29 mouse cellular contexts compared by ENCODE assay signal in genomic region chr1:112779801-112780200, GRCm38 (mm10).
DNase-seq lines count a peak whose midpoint lies in the region; ATAC-seq and TF ChIP-seq lines count a peak whose summit lies in the region.
"Had no signal": no experiment of that assay in that cellular context is flagged by ENCODE, and none has a peak within 500 bp of the region (broad histone marks: within the 10 kb centered on the region; RNA-seq: fewer than 3 reads in every experiment).

No protein-coding gene starts in this region.

- ATAC-seq in kidney, embryonic 14.5 days (ENCODE audit: low FRiP score, low TSS enrichment): no peak
- ATAC-seq in kidney, embryonic 15.5 days (replicated peaks; ENCODE audit: low FRiP score): no peak
- ATAC-seq: activated CD4-positive, CD25-positive, alpha-beta regulatory T cell, adult 4 months; CD4-positive, CD25-positive, alpha-beta regulatory T cell, adult 4 months; forebrain, embryonic 14.5 days; forebrain, embryonic 16.5 days; Patski had no signal

- no peak overlapping the region for H3K9ac ChIP-seq in kidney, embryonic 14.5 days (ENCODE audit: low read depth, low read length)
- H3K9ac ChIP-seq in kidney, embryonic 15.5 days: no peak overlapping the region
- H3K9ac ChIP-seq: embryonic facial prominence, embryonic 13.5 days; embryonic facial prominence, embryonic 15.5 days; forebrain, embryonic 12.5 days had no signal

- no peak for TF ChIP-seq CTCF in kidney, adult 2 months (conservative IDR thresholded peaks at IDR 0.05; ENCODE audit: insufficient read depth, insufficient read length, low read depth, low read length)

- H3K27me3 ChIP-seq in kidney, adult 2 months (replicated peaks; ENCODE audit: control insufficient read depth, insufficient read depth, low read length): no peaks in the 10 kb centered on the region
- H3K27me3 ChIP-seq in kidney, embryonic 14.5 days (ENCODE audit: control insufficient read depth, insufficient read depth, low read length): no peaks in the 10 kb centered on the region
- H3K27me3 ChIP-seq in kidney, embryonic 15.5 days: no peaks in the 10 kb centered on the region
- H3K27me3 ChIP-seq: CH12.LX; embryonic facial prominence, embryonic 13.5 days; embryonic facial prominence, embryonic 15.5 days; forebrain, embryonic 12.5 days; Patski had no signal

- peaks cover 2% of the 10 kb centered on the region; the same call in 1 of the 2 replicates for H3K4me1 ChIP-seq in kidney, adult 2 months (ENCODE audit: control insufficient read depth, insufficient read depth, low read length)
- H3K4me1 ChIP-seq in kidney, embryonic 14.5 days (ENCODE audit: control insufficient read depth, insufficient read depth, low read length): no peaks in the 10 kb centered on the region
- no peaks in the 10 kb centered on the region for H3K4me1 ChIP-seq in kidney, embryonic 15.5 days
- H3K4me1 ChIP-seq: embryonic facial prominence, embryonic 13.5 days; embryonic facial prominence, embryonic 15.5 days; forebrain, embryonic 10.5 days; forebrain, embryonic 12.5 days had no signal

- peak overlapping the region; percentile 22; the same call in 1 of the 2 replicates for H3K27ac ChIP-seq in kidney, adult 2 months (ENCODE audit: insufficient read depth, low read depth, low read length)
- H3K27ac ChIP-seq in kidney, embryonic 14.5 days (ENCODE audit: low read depth, low read length): no peak overlapping the region
- no peak overlapping the region for H3K27ac ChIP-seq in kidney, embryonic 15.5 days
- H3K27ac ChIP-seq: embryonic facial prominence, embryonic 13.5 days; embryonic facial prominence, embryonic 15.5 days; forebrain, embryonic 10.5 days; forebrain, embryonic 12.5 days had no signal

- H3K4me3 ChIP-seq in kidney, adult 2 months (ENCODE audit: insufficient read depth, low read depth, low read length): no peak overlapping the region
- H3K4me3 ChIP-seq in kidney, embryonic 14.5 days (ENCODE audit: low read length): no peak overlapping the region
- H3K4me3 ChIP-seq in kidney, embryonic 15.5 days (replicated peaks): no peak overlapping the region
- H3K4me3 ChIP-seq: embryonic facial prominence, embryonic 13.5 days; embryonic facial prominence, embryonic 15.5 days; erythroblast, embryonic 14.5 days; forebrain, embryonic 10.5 days; forebrain, embryonic 12.5 days had no signal

- H3K4me2 ChIP-seq in kidney, embryonic 14.5 days (replicated peaks; ENCODE audit: low read depth, low read length): no peak overlapping the region
- no peak overlapping the region for H3K4me2 ChIP-seq in kidney, embryonic 15.5 days
- H3K4me2 ChIP-seq: embryonic facial prominence, embryonic 13.5 days; embryonic facial prominence, embryonic 15.5 days; forebrain, embryonic 12.5 days had no signal

- TF ChIP-seq POLR2A in kidney, adult 2 months (IDR thresholded peaks at IDR 0.05; ENCODE audit: low read depth, low read length): no peak

- DNase-seq in kidney, adult 2 months: peak; percentile 44
- peak; percentile 48 for DNase-seq in kidney, adult 9 months
- DNase-seq in R1 (ENCODE audit: low read depth, low spot score): peak; percentile 93
- DNase-seq in cerebellum, postnatal 4 days (ENCODE audit: low spot score in 2 of 2): no peak
- DNase-seq in right cerebral cortex, adult 18-20 months: no peak
- DNase-seq: adrenal gland, adult 8-10 months; adrenal gland, postnatal 14 days; adrenal gland, postnatal 36 days; B cell, adult 2 months; cerebellum, adult 11-12 months; cerebellum, adult 2 months; cerebellum, adult 9-10 months; cerebellum, postnatal 10 days; cerebellum, postnatal 25 days; embryo, embryonic 11 days had no signal

- no peaks in the 10 kb centered on the region for H3K36me3 ChIP-seq in kidney, adult 2 months (ENCODE audit: control insufficient read depth, insufficient read depth, low read length)
- H3K36me3 ChIP-seq in kidney, embryonic 14.5 days (ENCODE audit: control insufficient read depth, insufficient read depth, low read length): no peaks in the 10 kb centered on the region
- H3K36me3 ChIP-seq in kidney, embryonic 15.5 days: no peaks in the 10 kb centered on the region
- H3K36me3 ChIP-seq: embryonic facial prominence, embryonic 13.5 days; embryonic facial prominence, embryonic 15.5 days; forebrain, embryonic 10.5 days; forebrain, embryonic 12.5 days; G1E had no signal

- no peaks in the 10 kb centered on the region for H3K9me3 ChIP-seq in kidney, embryonic 14.5 days (ENCODE audit: control insufficient read depth, low read length)
- 0 out of 2 replicates have a peak, but pooled peaks cover 2% of the 10 kb centered on the region for H3K9me3 ChIP-seq in kidney, embryonic 15.5 days (replicated peaks)
- H3K9me3 ChIP-seq: embryonic facial prominence, embryonic 15.5 days; forebrain, embryonic 12.5 days had no signal

Comparison
In these comparisons a context has a peak if more than half of its experiments do, and no peak if none do; other contexts are left out.
1. DNase-seq: peak in kidney, adult 2 months (single experiment), kidney, adult 9 months (single experiment) and R1 (single experiment); none in cerebellum, postnatal 4 days (0 of 2) and right cerebral cortex, adult 18-20 months (single experiment).